Mouse (Mus musculus): ENCODE measurements around the gene Xpnpep2. TPM values are rescaled to one million over a fixed set of nuclear protein-coding genes. Genes with fewer than 3 reads are reported as not detected.

Gene Xpnpep2
- polyA plus RNA-seq, 1 experiment from 2014 or later = 0.05 TPM

DNA sequence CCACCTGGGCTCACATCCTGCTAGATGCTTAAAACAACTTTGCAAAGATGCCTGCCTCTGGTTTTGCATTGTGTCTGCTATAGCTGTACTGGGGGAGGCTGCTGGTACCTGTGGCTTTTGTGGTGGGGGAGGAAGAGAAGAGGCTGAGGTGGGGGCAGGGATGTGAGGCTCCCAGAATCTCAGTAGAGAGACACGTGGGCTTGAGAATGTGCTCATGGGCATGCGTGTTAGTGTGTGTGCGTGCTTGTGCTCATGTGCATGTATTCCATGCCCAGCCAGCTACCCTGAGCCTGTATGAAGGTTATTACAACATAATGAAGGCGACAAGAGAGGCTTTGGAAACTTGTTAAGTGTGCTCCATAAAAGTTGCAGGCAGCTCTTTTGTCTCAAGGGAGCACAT lies 28.4 kb downstream of the Xpnpep2 start:
- Histone ChIP-seq H3K27ac (ENCODE audit: low read depth) (no peak overlapping the region), H3K4me3 (ENCODE audit: low read depth, low read length) (no peak overlapping the region), H3K36me3 (replicated peaks; ENCODE audit: insufficient read depth, low read length) (no peaks in the 10 kb centered on the region), H3K27me3 (ENCODE audit: insufficient read depth, low read length) (no peaks in the 10 kb centered on the region), H3K4me2 (ENCODE audit: low read depth, low read length) (no peak overlapping the region), H3K9me3 (ENCODE audit: low read length) (no peaks in the 10 kb centered on the region), H3K9ac (replicated peaks) (no peak overlapping the region), H3K4me1 (ENCODE audit: insufficient read depth) (peaks cover 8% of the 10 kb centered on the region; the same call in 1 of the 2 replicates)
- TF ChIP-seq EP300 (IDR thresholded peaks at IDR 0.05; ENCODE audit: low read depth) = no peak
- no peak for TF ChIP-seq CTCF (IDR thresholded peaks at IDR 0.05; ENCODE audit: low read depth)
- ATAC-seq = no peak
- 65% methylated on average over 4 of the region's 4 CpGs for WGBS (ENCODE audit: insufficient replicate concordance)
- DNase-seq = no peak

- Histone ChIP-seq H3K4me3 (ENCODE audit: low read depth, low read length) (no peak overlapping the region), H3K4me1 (ENCODE audit: insufficient read depth) (peaks cover 8% of the 10 kb centered on the region; the same call in 1 of the 2 replicates), H3K9ac (replicated peaks) (no peak overlapping the region), H3K9me3 (ENCODE audit: low read length) (no peaks in the 10 kb centered on the region), H3K27me3 (ENCODE audit: insufficient read depth, low read length) (no peaks in the 10 kb centered on the region), H3K27ac (ENCODE audit: low read depth) (peak overlapping the region; percentile 86), H3K36me3 (replicated peaks; ENCODE audit: insufficient read depth, low read length) (no peaks in the 10 kb centered on the region), H3K4me2 (ENCODE audit: low read depth, low read length) (peak overlapping the region; percentile 49)
- ATAC-seq (no peak; the same call in 1 of the 2 replicates), DNase-seq (no peak)
- 57% methylated on average over 6 of the region's 6 CpGs for WGBS (ENCODE audit: insufficient replicate concordance)
- TF ChIP-seq CTCF (IDR thresholded peaks at IDR 0.05; ENCODE audit: low read depth) = no peak
- TF ChIP-seq EP300 (IDR thresholded peaks at IDR 0.05; ENCODE audit: low read depth) = no peak
These were observed 29.5 kb downstream of the Xpnpep2 start for GRCm38 (mm10) chrX:48138011-48138410.

GRCm38 (mm10) chrX:48138539-48139275 lies 30.2 kb downstream of the Xpnpep2 start:
- no peak overlapping the region for H3K4me3 ChIP-seq (ENCODE audit: low read depth, low read length)
- no peak overlapping the region for H3K9ac ChIP-seq (replicated peaks)
- peak overlapping the region; percentile 49 for H3K4me2 ChIP-seq (ENCODE audit: low read depth, low read length)
- no peak for DNase-seq
- ATAC-seq = peak; percentile 68
- TF ChIP-seq CTCF (IDR thresholded peaks at IDR 0.05; ENCODE audit: low read depth) (no peak), EP300 (IDR thresholded peaks at IDR 0.05; ENCODE audit: low read depth) (peak; percentile 76)
- peak overlapping the region; percentile 86 for H3K27ac ChIP-seq (ENCODE audit: low read depth)
- peaks cover 8% of the 10 kb centered on the region; the same call in 1 of the 2 replicates for H3K4me1 ChIP-seq (ENCODE audit: insufficient read depth)
- no peaks in the 10 kb centered on the region for H3K36me3 ChIP-seq (replicated peaks; ENCODE audit: insufficient read depth, low read length)
- no peaks in the 10 kb centered on the region for H3K9me3 ChIP-seq (ENCODE audit: low read length)
- WGBS (ENCODE audit: insufficient replicate concordance) = 33% methylated on average over 7 of the region's 7 CpGs
- H3K27me3 ChIP-seq (ENCODE audit: insufficient read depth, low read length) = no peaks in the 10 kb centered on the region

DNA sequence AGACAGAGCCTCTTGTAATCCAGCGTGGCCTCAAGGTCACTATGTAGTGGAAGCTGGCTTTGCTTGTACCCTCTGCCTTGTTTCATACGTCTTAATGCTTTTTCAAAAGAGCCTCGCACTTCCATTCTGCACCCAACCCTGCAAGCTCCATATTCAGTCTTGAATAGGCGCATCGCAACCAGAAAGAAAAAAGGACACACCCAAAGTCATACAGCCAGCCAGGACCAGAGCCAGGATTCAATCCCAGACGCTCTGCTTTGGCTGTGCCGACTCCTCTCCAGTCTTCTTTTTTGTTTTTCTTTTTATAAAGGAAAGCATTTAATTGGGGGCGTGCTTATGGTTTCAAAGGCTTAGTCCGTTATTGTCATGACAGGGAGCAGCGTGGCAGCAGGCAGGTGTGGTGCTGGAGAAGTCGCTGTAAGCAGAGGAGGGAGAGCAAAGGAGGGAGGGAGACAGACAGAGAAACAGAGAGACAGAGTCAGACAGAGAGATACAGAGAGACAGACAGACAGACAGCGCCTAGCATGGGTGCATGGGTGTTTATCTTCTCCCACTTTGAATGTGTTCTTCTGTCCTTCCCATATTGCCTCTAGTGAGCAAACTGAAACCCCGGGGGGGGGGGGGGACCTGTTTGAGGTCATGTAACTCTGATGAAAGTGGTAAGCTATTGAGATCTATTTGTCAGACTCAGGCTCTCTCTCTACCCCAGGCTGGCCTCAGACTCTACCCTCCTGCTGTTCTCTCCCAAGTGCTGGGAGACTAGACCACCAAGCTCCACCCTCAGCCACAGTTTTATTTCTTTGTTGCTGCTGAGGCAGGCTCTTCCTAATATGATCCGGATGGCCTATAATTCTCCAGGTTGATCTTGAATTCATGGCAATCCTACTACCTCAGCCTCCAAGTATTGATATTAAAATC lies 31.1 kb downstream of the Xpnpep2 start:
- TF ChIP-seq EP300 (IDR thresholded peaks at IDR 0.05; ENCODE audit: low read depth) (no peak), CTCF (IDR thresholded peaks at IDR 0.05; ENCODE audit: low read depth) (no peak)
- DNase-seq (peak; percentile 11), ATAC-seq (no peak)
- H3K4me2 ChIP-seq (ENCODE audit: low read depth, low read length) = peak overlapping the region; percentile 49
- 46% methylated on average over 14 of the region's 14 CpGs for WGBS (ENCODE audit: insufficient replicate concordance)
- no peaks in the 10 kb centered on the region for H3K27me3 ChIP-seq (ENCODE audit: insufficient read depth, low read length)
- H3K9me3 ChIP-seq (ENCODE audit: low read length) = no peaks in the 10 kb centered on the region
- H3K36me3 ChIP-seq (replicated peaks; ENCODE audit: insufficient read depth, low read length) = no peaks in the 10 kb centered on the region
- H3K27ac ChIP-seq (ENCODE audit: low read depth) = peak overlapping the region; percentile 86
- peaks cover 8% of the 10 kb centered on the region; the same call in 1 of the 2 replicates for H3K4me1 ChIP-seq (ENCODE audit: insufficient read depth)
- 0 out of 2 replicates have a peak overlapping the region, but pooled peaks have one; percentile 16 for H3K9ac ChIP-seq (replicated peaks)
- no peak overlapping the region for H3K4me3 ChIP-seq (ENCODE audit: low read depth, low read length)

GRCm38 (mm10) chrX:48140286-48140877 lies 31.9 kb downstream of the Xpnpep2 start:
- H3K4me1 ChIP-seq (ENCODE audit: insufficient read depth) = peaks cover 8% of the 10 kb centered on the region; the same call in 1 of the 2 replicates
- 32% methylated on average over 3 of the region's 3 CpGs for WGBS (ENCODE audit: insufficient replicate concordance)
- no peak overlapping the region for H3K9ac ChIP-seq (replicated peaks)
- DNase-seq = peak; percentile 8
- no peak for ATAC-seq
- no peak for TF ChIP-seq EP300 (IDR thresholded peaks at IDR 0.05; ENCODE audit: low read depth)
- no peak for TF ChIP-seq CTCF (IDR thresholded peaks at IDR 0.05; ENCODE audit: low read depth)
- H3K4me2 ChIP-seq (ENCODE audit: low read depth, low read length) = no peak overlapping the region
- no peaks in the 10 kb centered on the region for H3K27me3 ChIP-seq (ENCODE audit: insufficient read depth, low read length)
- no peak overlapping the region for H3K4me3 ChIP-seq (ENCODE audit: low read depth, low read length)
- H3K27ac ChIP-seq (ENCODE audit: low read depth) = peak overlapping the region; percentile 86
- no peaks in the 10 kb centered on the region for H3K9me3 ChIP-seq (ENCODE audit: low read length)
- H3K36me3 ChIP-seq (replicated peaks; ENCODE audit: insufficient read depth, low read length) = no peaks in the 10 kb centered on the region

Data from liver, postnatal 0 days (tissue).